Mouse (Mus musculus) regulatory T cell (primary cell): ENCODE measurements around the gene Lmbrd1.
"Not testable (repeated sequence)": the region's sequence is repeated elsewhere in the genome, so short reads cannot be mapped to it uniquely, and the experiment has no call there.

Experiments
- in situ Hi-C: fragments of 300-600 bp; cut with MboI, MseI; formaldehyde crosslinking; loops from one replicate; pipeline ENCODE4 v1.15.1; 2025; ENCODE audit warnings: high pct_unique_total_duplicates

The Lmbrd1 gene

DNA sequence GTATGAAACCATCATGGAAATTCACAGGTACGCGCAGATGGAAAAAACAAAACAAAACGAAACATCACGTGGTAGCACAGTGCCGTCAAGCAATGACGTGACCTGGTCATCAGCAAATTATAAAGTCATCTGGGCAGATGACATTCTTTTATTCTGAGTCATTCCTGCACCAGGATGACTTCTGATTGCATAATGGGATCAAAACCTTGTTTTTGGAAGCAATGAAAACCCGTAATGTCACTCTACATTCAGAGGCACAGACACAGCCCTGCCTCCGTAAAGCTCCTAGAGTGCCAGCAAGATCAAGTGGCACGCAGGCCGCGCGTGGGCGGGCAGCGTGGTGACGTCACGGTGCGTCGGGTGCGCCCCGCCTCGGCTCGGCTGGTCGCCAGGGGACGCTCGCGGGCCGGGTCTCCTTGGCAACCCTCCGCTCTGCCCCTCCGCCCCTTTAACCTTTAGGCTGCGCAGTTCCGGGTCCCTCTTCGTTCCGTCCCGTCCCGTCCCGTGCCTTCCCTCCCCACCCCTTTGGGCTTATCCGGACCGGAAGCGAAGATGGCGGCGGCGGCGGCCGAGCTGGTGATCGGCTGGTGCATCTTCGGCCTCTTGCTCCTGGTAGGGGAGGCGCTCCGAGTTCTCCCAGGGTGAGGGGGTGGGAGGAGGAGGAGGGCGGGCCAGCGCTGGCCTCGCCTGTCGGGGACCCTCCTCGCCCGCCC, at the start of gene Lmbrd1:
Gene Lmbrd1, plus strand, starts transcription at position 426 of the 713 bp plus-strand sequence.
- in situ Hi-C loops: loop anchor here (5.0 kb wide), 1 partner anchor 761 kb away; no protein-coding TSS in a partner anchor

DNA sequence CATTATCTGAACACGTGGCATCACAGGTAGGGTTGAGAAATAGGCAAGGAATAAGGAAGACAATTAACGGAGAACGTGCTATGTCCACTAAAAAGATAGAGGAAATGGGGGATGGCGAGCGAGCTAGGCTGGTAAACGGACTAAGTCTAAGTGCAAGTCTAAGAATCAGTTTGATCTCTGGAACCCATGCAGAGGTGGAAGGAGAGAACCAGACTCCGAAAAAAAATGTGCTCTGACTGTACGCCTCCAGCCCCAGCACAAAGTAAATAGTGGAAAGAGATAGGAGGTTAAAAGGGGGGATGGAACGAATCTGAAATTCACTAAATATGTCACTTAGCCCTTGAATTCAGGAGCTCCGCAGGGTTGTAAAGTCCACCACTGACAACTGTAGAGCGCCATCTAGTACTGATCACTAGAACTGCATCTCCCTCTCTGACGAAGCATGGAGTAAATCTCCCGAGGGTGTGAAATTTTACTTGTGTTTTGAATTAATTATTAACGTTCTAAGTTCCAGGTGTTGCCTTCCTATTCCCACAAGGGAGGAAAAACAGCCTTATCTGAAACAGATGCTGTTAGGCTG, 44.8 kb upstream of the Lmbrd1 start:
- in situ Hi-C loops: no loop called here

DNA sequence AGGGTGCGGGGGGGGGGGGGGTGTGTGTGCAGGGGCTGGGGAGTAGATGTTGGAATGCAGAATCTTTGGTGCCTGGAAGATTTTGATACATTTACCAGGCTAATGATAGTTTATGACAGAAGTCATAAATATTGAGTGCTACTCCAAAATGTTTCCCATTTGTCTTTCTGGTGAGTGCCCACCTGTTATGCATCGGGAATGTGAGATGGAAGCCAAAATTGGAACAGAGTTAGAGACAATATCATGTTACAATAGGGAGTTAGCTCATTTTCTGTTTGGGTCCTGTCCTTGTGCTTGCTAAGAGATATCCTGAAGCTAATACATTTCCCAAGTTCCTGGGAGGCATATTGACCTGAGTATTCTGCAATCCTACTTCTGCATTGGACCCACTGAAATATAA, 28.3 kb upstream of the Lmbrd1 start:
- in situ Hi-C loops: no loop called here

DNA sequence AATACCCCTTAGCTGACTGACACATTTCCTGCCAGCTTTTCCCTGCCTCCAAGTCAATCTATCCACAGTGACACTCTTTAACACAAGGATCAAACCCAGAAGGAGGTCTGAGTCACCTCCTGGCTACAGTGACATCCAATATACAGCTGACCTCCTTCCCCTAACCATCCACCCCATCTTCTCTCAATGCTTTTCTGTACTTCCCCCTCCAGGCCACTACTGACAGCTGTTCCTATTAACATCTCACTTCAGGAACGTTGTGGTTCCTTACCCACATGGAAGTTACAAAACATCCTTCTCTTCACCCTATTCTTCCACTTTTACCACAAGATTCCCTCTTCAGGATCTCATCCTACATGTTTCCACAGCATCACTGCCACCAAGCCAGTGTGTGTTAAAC, 18.5 kb upstream of the Lmbrd1 start:
- in situ Hi-C loops: no loop called here

DNA sequence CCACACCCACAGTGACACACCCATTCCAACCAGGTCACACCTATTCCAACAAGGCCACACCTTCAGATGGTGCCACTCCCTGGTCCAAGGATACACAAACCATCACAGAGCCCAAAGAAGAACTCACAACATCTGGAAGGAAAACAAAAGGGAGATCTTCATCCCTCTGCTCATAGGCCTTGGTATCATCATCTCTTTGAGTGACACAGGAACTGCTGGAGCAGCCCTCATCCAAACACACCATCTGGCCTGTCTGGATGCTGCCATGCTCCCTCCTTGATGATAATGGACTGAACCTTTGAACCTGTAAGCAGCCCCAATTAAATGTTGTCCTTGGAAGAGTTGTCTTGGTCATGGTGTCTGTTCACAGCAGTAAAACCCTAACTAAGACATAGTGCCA, 17.8 kb upstream of the Lmbrd1 start:
- in situ Hi-C loops: not testable (repeated sequence)

DNA sequence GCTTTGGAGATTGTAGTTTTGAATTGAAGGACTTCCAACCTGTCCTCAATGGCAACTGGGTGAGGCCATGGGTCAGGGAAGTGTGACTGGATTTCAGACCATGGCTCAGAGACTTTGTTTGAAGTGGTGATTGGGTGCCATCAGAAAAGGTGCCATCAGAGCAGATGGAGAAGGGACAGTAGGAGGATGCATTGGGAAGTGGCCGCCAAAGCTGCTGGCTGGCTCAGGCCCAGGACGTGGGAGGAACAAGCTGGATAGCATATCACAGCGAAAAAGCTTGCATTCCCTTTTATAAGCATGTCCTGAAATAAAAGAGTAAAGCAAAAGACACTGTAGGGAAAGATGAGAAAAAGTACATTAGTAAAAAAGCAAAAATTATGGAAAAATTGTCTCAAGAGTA, 16.9 kb upstream of the Lmbrd1 start:
- in situ Hi-C loops: no loop called here

DNA sequence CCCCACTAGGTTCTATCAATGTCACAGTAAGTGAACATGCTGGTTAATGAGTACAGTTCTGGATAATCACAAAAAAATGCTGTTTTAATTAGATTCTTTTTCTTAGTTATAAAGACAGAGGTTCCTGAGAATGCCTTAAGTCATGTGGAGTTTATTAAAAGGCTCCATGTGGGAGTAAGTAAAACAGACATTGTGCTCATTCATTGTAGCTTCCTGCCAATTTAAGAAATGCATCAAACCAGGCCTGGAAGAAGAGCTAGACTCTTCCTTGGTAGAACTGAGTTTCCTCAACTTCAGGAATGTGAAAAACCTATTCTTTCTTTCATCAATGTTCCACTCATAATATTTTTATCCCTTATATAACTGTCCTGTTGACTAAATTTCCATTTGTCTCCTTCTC, 14.3 kb upstream of the Lmbrd1 start:
- in situ Hi-C loops: no loop called here

DNA sequence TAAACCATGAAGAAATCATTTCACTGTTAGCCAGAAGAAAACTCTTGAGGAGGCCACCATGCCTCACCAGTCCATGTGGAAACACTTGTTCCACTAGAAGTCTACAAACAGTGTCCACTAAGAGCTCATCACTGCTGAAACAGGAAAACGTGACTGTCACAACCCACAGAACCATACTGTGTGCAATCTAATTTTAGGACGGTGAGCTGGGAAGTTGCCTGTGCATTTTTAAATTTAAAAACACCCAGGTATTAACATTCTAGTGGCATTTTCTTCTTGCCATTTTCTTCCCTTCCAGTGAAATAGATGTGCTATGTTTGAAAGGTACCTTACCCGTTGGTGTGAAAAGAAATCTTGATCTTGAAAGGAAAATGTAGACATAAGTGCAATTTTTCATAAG, 5.2 kb upstream of the Lmbrd1 start:
- in situ Hi-C loops: no loop called here

DNA sequence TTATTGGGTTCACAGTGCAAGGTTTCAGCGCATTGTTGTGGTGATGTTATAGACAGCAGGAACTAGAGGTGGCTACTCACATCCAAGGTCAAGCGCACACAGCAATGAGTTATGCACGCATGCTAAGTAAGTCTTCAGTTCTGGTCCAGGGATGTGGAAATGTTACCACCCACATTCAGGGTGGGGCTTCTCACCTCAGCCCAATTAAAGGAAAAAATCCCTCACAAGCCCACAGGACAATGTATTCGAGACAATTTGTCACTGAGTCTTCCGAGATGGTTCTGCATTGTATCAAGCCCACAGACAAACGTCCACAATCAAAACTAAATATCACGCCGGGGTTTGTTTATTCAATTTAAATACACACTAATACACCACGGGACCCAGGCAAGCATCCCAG, 724 bp upstream of the Lmbrd1 start:
- in situ Hi-C loops: loop anchor here (5.0 kb wide), 1 partner anchor 760 kb away; no protein-coding TSS in a partner anchor

DNA sequence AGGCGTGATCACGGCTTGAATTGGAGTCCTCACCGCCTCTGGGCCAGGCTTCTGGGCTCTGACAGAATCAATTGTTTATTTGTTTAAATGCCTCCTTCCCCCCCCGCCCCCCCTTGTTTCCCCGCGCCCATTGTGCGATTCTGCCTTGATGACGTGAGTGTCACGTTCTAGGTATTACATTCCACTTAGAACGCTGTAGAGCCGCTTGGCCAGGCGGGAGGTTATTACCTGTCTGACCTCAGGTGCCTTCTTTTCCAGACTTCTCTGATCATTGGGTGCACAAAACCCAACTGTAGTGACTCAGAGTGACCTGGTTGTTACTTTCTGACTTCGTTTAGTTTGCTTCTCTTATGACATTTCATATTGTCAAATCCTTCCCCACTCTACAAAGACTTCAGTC, 641 bp downstream of the Lmbrd1 start:
- in situ Hi-C loops: loop anchor here (5.0 kb wide), 1 partner anchor 762 kb away; no protein-coding TSS in a partner anchor

DNA sequence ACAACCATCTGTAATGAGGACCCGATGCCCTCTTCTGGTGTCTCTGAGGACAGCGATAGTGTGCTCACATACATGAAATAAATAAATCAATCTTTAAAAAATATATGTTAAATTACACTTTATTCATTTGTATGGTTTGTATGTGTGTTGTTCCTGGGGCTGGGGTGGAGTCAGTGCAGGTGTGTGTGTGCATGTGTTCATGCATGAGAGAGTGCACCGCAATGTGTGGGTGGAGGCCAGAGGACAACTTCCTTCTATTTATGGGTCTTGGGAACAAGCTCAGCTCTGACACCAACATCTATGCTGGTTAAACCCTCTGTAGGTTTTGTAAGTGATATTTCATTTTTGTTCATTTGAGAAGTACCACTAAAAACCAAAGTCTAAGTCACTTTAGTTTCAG, 2.6 kb downstream of the Lmbrd1 start:
- in situ Hi-C loops: no loop called here

DNA sequence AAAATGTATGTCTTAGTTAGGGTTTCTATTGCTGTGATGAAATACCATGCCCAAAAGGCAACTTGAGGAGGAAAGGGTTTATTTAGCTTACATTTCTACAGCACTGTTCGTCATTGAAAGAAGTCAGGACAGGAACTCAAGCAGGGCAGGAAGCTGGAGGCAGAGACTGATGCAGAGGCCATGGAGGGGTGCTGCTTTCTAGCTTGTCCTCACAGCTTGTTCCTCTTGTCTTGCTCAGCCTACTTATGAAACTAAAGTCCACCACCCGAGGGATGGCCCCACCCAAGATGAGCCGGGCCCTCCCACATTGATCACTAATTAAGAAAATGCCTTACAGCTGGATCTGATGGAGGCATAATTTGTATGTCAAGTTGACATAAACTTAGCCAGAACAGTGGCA, 3.5 kb downstream of the Lmbrd1 start:
- in situ Hi-C loops: no loop called here

DNA sequence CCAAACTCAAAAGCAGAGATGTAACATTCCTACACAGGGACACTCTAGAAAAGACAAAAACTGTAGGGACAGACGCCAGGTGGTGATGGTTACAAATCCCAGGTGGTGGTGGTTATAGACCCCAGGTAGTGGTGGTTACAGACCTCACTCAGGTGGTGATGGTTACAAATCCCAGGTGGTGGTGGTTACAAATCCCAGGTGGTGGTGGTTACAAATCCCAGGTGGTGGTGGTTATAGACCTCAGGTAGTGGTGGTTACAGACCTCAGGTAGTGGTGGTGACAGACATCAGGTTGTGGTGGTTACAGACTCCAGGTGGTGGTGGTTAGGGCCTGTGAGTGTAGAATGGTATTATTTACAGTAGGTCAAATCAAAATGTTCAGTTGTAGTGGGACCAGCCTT, 5.5 kb downstream of the Lmbrd1 start:
- in situ Hi-C loops: no loop called here

DNA sequence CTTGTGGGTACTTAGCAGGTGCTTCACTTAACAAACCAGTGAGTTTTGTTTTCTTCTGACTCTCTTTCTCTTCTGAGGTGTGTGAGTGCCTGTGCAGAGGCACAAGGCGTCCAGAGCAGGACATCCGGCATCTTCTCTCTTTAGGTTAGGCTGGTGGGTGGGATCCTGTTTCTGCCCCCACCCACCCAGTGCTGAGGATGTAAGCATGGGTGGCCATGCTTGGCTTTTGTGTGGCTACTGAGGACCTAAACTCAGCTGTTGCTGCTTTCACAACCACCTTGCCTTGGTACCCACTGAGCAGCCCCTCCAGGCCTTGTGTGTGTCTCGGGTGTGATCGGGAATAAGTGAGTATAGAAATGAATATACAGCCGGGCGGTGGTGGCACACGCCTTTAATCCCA, 7.2 kb downstream of the Lmbrd1 start:
- in situ Hi-C loops: no loop called here

DNA sequence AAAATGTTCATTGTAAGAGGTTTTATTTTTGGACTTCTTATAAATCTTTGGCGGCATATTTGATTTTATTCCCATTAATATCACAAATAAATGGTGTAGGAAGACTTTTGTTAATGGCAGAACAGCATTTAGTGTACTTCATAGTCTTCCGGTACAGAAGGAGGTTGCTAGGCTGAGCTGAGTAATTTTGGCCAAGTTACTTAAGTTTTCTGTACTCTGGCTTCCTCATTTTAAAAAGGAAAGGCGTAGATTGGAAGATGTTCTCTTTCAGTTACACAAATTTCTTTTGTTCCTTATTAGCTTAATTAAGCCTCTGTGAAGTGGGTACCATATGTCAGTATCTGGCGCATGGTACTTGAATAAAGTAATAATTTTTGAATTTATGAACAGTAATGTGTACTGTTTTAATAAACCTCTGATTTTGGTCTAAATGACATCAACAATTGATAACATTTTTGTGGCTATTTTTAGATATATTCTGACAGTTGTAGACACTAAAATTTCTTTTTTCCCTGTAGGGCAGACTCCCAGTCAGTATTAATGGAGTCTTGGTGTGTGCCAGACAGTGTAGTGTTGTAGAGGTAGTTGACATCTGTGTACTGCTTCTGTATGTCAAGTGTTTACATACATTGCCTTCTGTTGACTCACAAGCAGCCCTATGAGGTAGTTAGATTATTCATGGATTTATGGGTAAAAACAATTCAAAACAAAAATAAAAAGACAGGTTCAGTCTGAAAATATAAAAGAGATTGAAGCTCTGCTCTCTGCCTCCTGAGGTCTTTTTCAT, 8.0 kb downstream of the Lmbrd1 start:
- in situ Hi-C loops: no loop called here

DNA sequence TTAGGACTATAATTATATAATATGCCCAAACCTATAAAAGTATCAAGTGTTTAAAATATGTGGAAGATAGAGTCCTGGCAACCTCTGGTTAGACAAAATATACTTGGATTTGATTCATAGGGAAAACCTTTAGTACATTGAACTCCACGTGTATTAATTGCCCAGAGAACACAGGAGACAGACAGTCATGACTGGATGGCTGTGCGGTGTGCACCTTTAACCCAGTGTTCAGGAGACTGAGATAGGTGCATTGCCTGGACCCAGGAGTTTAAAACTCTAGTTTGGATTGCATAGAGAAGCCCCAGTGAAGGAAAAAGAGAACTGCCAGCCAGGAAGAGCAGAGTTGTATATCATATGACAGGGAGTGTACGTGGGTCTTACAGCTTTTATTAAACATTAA, 19.2 kb downstream of the Lmbrd1 start:
- in situ Hi-C loops: no loop called here

DNA sequence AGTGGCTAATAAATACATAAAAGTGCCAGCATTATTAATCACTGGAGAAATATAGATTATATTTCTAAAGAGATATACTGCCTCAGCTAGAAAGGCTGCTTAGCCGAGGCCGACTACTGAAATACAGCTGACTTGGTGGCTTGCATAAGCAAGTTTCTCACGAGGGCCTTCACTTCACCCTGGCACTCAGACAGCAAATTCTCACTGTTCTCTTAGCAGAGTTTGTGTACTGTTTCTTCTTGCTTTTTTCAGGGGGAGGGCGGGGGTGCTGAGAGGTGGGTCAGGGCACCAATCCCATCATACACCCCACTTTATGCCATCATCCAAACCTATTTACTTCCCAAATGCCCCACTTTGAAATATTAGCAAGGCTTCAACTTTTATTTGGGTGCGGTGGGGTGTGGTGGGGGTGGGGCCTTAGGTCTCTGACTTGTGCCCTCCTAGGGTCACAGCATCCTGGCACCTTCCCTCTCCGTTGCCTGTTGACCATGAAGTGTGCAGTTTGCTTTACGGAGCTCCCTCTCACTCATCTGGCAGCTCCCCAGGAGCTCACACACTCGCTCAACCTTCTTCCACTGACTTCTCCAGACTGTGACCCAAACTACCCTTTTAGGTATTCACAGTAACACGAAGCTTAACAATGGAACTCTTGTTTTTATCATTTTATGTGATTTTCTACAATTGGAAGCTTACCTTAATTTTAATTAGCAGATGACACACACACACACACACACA, 19.9 kb downstream of the Lmbrd1 start:
- in situ Hi-C loops: no loop called here

DNA sequence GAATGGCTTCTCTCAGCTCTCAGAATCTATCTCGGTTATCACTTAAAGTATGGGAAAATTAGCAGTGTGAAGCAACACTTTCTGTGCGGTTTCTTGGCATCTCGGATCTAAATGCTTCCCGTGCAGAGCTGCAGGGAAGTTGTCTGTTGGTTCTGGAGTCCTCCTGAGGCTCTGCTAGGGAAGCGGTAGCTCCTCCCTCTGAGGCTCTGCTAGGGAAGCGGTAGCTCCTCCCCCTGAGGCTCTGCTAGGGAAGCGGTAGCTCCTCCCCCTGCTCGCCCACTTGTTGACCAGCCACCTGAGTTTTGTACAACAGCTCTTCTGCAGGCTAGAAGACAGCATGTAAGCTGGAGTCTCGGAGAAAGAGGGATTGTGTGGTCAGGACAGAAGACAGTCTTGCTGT, 20.9 kb downstream of the Lmbrd1 start:
- in situ Hi-C loops: no loop called here

DNA sequence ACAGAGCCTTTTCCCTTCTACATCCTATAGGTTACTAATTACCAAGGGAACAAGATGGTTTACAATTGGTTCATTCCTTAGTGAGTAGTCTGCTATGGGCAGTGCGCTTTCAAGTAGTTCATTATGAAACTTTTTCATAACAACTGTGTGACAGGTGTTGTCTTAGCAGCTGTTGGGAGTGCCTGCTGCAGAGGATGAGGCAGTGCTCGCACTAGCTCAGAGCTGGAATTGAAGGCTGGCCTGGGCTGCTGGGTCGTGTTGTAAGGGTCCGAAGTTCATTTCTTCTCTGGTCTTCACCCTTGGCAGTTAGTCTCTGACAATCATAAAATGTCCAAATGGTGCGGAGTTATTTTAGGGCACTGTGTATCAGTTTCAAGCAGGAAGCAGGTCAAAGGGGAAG, 21.8 kb downstream of the Lmbrd1 start:
- in situ Hi-C loops: no loop called here

DNA sequence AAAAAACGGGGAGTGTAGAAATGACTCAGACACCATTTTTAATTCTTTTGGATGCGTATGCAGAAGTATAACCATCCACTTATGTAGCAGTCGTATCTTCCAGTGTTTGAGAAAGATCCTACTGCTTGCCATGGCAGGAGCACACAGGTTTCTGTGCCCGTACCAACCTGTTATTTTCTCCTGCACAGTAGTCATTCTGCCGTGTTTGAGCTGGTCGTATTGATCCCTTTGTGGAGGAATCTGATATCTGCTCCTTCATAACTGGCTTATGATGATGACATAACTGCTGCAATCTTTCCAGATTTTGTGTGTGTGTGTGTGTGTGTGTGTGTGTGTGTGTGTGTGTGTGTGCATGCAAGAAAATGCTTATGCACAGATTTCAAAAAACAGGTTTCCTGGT, 25.4 kb downstream of the Lmbrd1 start:
- in situ Hi-C loops: no loop called here

DNA sequence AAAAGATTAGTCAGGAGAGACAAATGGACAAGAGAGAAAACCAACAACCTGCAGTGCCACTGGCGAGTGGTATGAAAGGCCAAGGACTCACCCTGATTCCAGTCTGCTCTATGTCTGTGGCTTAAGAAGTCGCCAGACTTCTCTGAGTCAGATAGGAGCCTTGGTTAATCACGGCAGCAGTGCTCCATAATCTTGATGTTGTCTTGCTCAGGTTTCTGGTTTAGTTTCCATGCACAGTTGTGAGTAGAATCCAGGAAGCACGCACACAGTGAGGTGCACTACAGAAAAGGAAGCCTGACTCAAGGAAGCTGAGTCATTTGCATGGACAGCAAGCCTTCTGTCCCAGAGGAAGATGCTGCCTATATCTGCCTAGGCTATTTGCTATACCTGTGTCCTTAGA, 37.9 kb downstream of the Lmbrd1 start:
- in situ Hi-C loops: no loop called here

DNA sequence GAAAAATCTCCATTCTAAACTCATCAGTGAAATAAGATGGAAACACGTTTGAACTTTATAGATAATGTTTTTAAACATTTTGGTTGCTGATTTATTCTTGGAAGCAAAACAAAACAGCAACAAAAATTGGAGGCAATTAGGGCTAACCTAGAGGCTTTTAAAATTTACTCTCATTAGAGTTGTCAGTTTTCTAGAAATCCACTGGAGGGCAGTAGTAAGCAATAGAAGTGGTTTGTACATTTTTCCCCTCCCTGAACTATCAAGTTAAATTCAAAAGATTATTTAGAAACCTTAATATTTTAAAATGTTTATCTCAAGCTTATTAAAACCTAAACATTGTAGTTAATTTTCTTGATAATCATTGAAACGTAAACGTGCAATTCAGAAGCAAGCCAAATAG, 41.2 kb downstream of the Lmbrd1 start:
- in situ Hi-C loops: no loop called here
